Mouse (Mus musculus) forebrain, embryonic 14.5 days (tissue): ENCODE measurements around the gene Ccnt1. TPM values are rescaled to one million over a fixed set of nuclear protein-coding genes. Genes with fewer than 3 reads are reported as not detected.

ENCODE experiments used
- ATAC-seq: fragments of 200-750 bp; cut with Nextera tagmentation; 2 replicates; pipeline ENCODE4 v1.8.0; 2017; ENCODE audit warnings: mild to moderate bottlenecking, moderate library complexity
- DNase-seq: peaks from one replicate; pipeline ENCODE4 v3.0.0-alpha.2; 2015; ENCODE audit warnings: low spot score
- H3K27ac ChIP-seq: fragments of 300-500 bp; sonication (generic); 2 replicates; pipeline ENCODE4 v1.5.1; 2014; ENCODE audit warnings: low read depth, mild to moderate bottlenecking, control low read depth, low read length, moderate library complexity
- H3K27me3 ChIP-seq: fragments of 300-500 bp; sonication (generic); replicated peaks from 2 replicates; pipeline ENCODE4 v1.6.1; 2014; ENCODE audit warnings: low read length, control low read depth, mixed read lengths; ENCODE audit not compliant: control insufficient read depth, insufficient read depth
- H3K36me3 ChIP-seq: fragments of 300-500 bp; sonication (generic); 2 replicates; pipeline ENCODE4 v1.6.1; 2014; ENCODE audit warnings: low read length, control low read depth; ENCODE audit not compliant: control insufficient read depth, insufficient read depth
- H3K4me1 ChIP-seq: fragments of 300-500 bp; sonication (generic); 2 replicates; pipeline ENCODE4 v1.6.1; 2014; ENCODE audit warnings: antibody characterized with exemption, low read length, control low read depth; ENCODE audit not compliant: control insufficient read depth, insufficient read depth
- H3K4me2 ChIP-seq: fragments of 300-500 bp; sonication (generic); 2 replicates; pipeline ENCODE4 v1.6.1; 2014; ENCODE audit warnings: mild to moderate bottlenecking, control low read depth, low read length
- H3K4me3 ChIP-seq: fragments of 300-500 bp; sonication (generic); 2 replicates; pipeline ENCODE4 v1.5.1; 2014; ENCODE audit warnings: low read depth, low read length, control low read depth
- H3K9ac ChIP-seq: fragments of 300-500 bp; sonication (generic); 2 replicates; pipeline ENCODE4 v1.6.1; 2014; ENCODE audit warnings: mild to moderate bottlenecking, low read length, control low read depth, moderate library complexity
- H3K9me3 ChIP-seq: fragments of 300-500 bp; sonication (generic); replicated peaks from 2 replicates; pipeline ENCODE4 v1.6.1; 2016; ENCODE audit warnings: low read length, control low read depth, mixed read lengths; ENCODE audit not compliant: control insufficient read depth
- WGBS: fragments of 180-500 bp; shearing (Covaris S2); extraction: QIAGEN DNeasy Blood & Tissue Kit; methylation state at CpG from one replicate; pipeline ENCODE4 v1.1.7; 2014; 5-methylcytosine and 5-hydroxymethylcytosine counted together
- polyA plus RNA-seq: library from polyadenylated mRNA; unstranded; fragments of >200 nt; fragmentation: Nextera tagmentation; extraction: Ambion mirVana; gene quantifications from 2 replicates; pipeline ENCODE4 v1.2.1, GENCODE M21; 2014

Ccnt1 gene
- polyA plus RNA-seq, 1 experiment from 2014 or later, result 51.3 TPM

- no peak overlapping the region for H3K4me2 ChIP-seq
- peaks cover 65% of the 10 kb centered on the region for H3K36me3 ChIP-seq
- no peaks in the 10 kb centered on the region for H3K9me3 ChIP-seq
- DNase-seq (no peak), ATAC-seq (no peak)
- H3K27ac ChIP-seq, result no peak overlapping the region
- 69% methylated on average over 13 of the region's 13 CpGs for WGBS
- H3K27me3 ChIP-seq, result no peaks in the 10 kb centered on the region
- H3K4me1 ChIP-seq, result peaks cover 4% of the 10 kb centered on the region; the same call in 1 of the 2 replicates
- H3K9ac ChIP-seq, result peak overlapping the region; percentile 32
- no peak overlapping the region for H3K4me3 ChIP-seq
Observed at GRCm38 (mm10) chr15:98602191-98602881, 31.6 kb upstream of the Ccnt1 start.

GRCm38 (mm10) chr15:98601832-98602190, 31.1 kb upstream of the Ccnt1 start:
- Histone ChIP-seq H3K4me1 (peaks cover 3% of the 10 kb centered on the region; the same call in 1 of the 2 replicates), H3K27me3 (no peaks in the 10 kb centered on the region), H3K4me3 (no peak overlapping the region), H3K36me3 (peaks cover 71% of the 10 kb centered on the region), H3K9ac (0 out of 2 replicates have a peak overlapping the region, but pooled peaks have one; percentile 13), H3K9me3 (no peaks in the 10 kb centered on the region), H3K27ac (no peak overlapping the region), H3K4me2 (no peak overlapping the region)
- WGBS, result 85% methylated on average over 7 of the region's 7 CpGs
- DNase-seq (no peak), ATAC-seq (no peak)

DNA sequence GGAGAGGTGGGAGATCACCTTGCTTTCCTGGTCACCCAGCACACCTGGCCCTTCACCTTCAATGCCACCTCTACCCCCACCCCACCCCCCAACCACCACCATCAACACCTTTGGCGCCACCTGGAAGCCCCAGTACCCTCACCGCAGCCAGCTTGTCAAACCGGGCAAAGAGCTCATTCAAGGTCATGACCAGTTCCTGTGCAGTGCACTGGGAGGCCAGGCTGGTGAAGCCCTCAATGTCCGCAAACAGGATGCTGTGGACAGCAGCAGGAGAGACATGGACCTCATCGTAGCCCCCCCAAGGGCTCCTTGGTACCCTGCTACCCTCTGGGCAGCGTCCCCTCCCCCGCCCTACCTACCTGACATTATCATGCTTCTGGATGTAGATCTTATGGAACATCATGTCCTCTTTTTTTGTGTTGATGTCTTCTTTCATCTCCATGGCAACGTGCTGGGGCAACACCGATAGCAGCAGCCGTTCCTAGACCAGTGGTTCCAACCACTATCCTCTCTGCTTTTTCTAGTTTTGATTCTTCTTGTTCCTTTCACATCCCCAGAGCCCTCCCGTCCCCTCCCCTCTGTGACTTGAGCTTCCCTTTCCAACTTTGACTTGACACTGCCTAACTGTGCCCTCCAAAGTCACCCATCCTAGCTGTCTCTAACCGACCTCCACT, 29.4 kb upstream of the Ccnt1 start:
- Histone ChIP-seq H3K4me3 (no peak overlapping the region), H3K4me2 (no peak overlapping the region), H3K9me3 (no peaks in the 10 kb centered on the region), H3K27ac (no peak overlapping the region), H3K4me1 (peaks cover 3% of the 10 kb centered on the region; the same call in 1 of the 2 replicates), H3K9ac (no peak overlapping the region), H3K36me3 (peaks cover 84% of the 10 kb centered on the region), H3K27me3 (no peaks in the 10 kb centered on the region)
- 88% methylated on average over 12 of the region's 12 CpGs for WGBS
- DNase-seq, result no peak
- ATAC-seq, result no peak

- no peaks in the 10 kb centered on the region for H3K9me3 ChIP-seq
- no peaks in the 10 kb centered on the region for H3K27me3 ChIP-seq
- no peak overlapping the region for H3K27ac ChIP-seq
- peaks cover 95% of the 10 kb centered on the region for H3K36me3 ChIP-seq
- no peak overlapping the region for H3K4me2 ChIP-seq
- DNase-seq, result no peak
- WGBS, result 94% methylated on average over 14 of the region's 14 CpGs
- ATAC-seq, result no peak
- H3K4me3 ChIP-seq, result no peak overlapping the region
- no peaks in the 10 kb centered on the region for H3K4me1 ChIP-seq
- H3K9ac ChIP-seq, result no peak overlapping the region
Observed at GRCm38 (mm10) chr15:98596609-98597008, 25.9 kb upstream of the Ccnt1 start.

GRCm38 (mm10) chr15:98595049-98595448, 24.3 kb upstream of the Ccnt1 start:
- DNase-seq, result no peak
- Histone ChIP-seq H3K9me3 (no peaks in the 10 kb centered on the region), H3K36me3 (peaks cover 94% of the 10 kb centered on the region), H3K4me1 (no peaks in the 10 kb centered on the region), H3K27ac (no peak overlapping the region), H3K4me3 (no peak overlapping the region), H3K9ac (no peak overlapping the region), H3K4me2 (no peak overlapping the region), H3K27me3 (no peaks in the 10 kb centered on the region)
- 92% methylated on average over 5 of the region's 5 CpGs for WGBS
- no peak for ATAC-seq

DNA sequence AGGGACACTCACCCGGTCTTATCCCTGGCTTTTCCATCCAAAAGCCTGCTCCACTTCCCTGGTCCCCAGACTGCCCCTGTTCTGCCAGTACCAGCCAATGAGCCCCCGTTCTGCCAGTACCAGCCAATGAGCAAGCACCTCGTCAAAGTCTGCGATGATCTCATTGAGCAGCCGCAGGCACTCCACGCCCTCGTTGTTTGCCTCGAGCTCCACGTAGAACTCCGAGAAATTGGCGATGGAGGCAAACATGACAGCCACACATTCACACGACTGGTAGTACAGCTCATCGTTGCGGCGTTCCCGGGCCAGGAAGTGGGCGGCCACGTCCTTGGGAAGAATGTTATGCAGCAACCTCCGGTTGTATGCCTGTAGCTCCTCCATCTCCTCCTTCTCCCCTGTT, 23.5 kb upstream of the Ccnt1 start:
- 85% methylated on average over 19 of the region's 19 CpGs for WGBS
- H3K4me1 ChIP-seq, result no peaks in the 10 kb centered on the region
- H3K36me3 ChIP-seq, result peaks cover 88% of the 10 kb centered on the region
- H3K9me3 ChIP-seq, result no peaks in the 10 kb centered on the region
- no peak overlapping the region for H3K9ac ChIP-seq
- no peak overlapping the region for H3K4me2 ChIP-seq
- no peak for DNase-seq
- H3K4me3 ChIP-seq, result no peak overlapping the region
- no peak for ATAC-seq
- no peaks in the 10 kb centered on the region for H3K27me3 ChIP-seq
- no peak overlapping the region for H3K27ac ChIP-seq

DNA sequence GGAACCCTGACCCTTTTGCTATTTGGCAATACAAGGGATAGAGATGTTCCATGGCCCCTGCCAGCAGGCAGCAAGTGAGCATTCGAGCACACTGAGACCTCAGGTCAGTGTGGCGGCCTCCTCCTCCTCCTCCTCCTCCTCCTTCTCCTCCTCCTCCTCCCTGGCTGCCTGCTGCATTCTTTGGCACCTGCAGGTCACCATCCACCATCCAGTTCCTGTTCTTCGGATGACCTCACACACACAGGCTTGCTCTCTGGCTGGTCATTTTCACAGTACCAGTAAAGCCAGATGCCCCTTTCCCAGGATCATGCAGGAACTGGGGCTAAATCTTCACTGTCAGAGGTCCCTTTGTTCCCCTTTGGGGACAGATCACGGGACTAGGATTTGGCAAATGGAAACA, 20.7 kb upstream of the Ccnt1 start:
- WGBS, result 74% methylated on average over 4 of the region's 4 CpGs
- Histone ChIP-seq H3K4me3 (no peak overlapping the region), H3K9me3 (no peaks in the 10 kb centered on the region), H3K36me3 (peaks cover 65% of the 10 kb centered on the region), H3K27ac (no peak overlapping the region), H3K27me3 (no peaks in the 10 kb centered on the region), H3K9ac (no peak overlapping the region), H3K4me2 (no peak overlapping the region), H3K4me1 (no peaks in the 10 kb centered on the region)
- DNase-seq (no peak), ATAC-seq (no peak)

GRCm38 (mm10) chr15:98589640-98590336, 19.1 kb upstream of the Ccnt1 start:
- Histone ChIP-seq H3K36me3 (peaks cover 49% of the 10 kb centered on the region), H3K4me1 (no peaks in the 10 kb centered on the region), H3K9me3 (no peaks in the 10 kb centered on the region), H3K27ac (no peak overlapping the region), H3K4me2 (no peak overlapping the region), H3K9ac (no peak overlapping the region), H3K27me3 (no peaks in the 10 kb centered on the region), H3K4me3 (no peak overlapping the region)
- ATAC-seq (no peak), DNase-seq (no peak)
- WGBS, result 79% methylated on average over 7 of the region's 7 CpGs

GRCm38 (mm10) chr15:98587751-98588150, 17.0 kb upstream of the Ccnt1 start:
- H3K27ac ChIP-seq, result no peak overlapping the region
- H3K4me3 ChIP-seq, result no peak overlapping the region
- no peak for ATAC-seq
- H3K27me3 ChIP-seq, result no peaks in the 10 kb centered on the region
- DNase-seq, result no peak
- H3K9me3 ChIP-seq, result no peaks in the 10 kb centered on the region
- 90% methylated on average over 11 of the region's 11 CpGs for WGBS
- H3K4me2 ChIP-seq, result no peak overlapping the region
- no peak overlapping the region for H3K9ac ChIP-seq
- H3K4me1 ChIP-seq, result no peaks in the 10 kb centered on the region
- peaks cover 29% of the 10 kb centered on the region for H3K36me3 ChIP-seq
